Mouse (Mus musculus) cerebellum, adult 8-10 months (tissue): Measurements from ENCODE around the gene Acsbg2.
A peak's percentile ranks its signal among the peaks of the same experiment; 100 is the strongest.

Experiments used
- DNase-seq: peaks from one replicate; pipeline ENCODE4 v3.0.0; 2022

Acsbg2 gene

GRCm38 (mm10) chr17:56874237-56874636 lies at the start of gene Acsbg2:
Gene Acsbg2, minus strand, starts transcription at chr17:56874447.
- DNase-seq = no peak

GRCm38 (mm10) chr17:56919725-56920124 lies 45.5 kb upstream of the Acsbg2 start:
- no peak for DNase-seq

GRCm38 (mm10) chr17:56917166-56917565 lies 42.9 kb upstream of the Acsbg2 start:
- no peak for DNase-seq

DNA sequence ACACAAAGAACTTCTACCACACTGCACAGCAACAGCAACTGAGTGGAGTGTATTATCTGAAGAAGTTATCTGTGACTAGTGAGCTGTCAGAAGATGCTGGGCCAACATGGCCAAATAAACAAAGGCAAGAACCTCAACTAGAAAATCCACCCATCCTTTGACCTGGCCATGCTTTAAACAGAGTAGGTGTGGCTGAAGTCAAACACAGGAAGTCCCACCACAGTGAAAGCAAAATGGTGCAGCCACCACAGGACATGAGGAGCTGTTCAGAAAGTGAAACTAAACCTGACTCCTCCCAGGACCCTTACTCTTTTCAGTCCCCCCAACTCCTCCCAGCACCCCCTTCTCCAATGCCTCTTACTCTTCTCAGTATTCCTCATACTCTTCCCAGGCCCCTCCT lies 39.2 kb upstream of the Acsbg2 start:
- no peak for DNase-seq

DNA sequence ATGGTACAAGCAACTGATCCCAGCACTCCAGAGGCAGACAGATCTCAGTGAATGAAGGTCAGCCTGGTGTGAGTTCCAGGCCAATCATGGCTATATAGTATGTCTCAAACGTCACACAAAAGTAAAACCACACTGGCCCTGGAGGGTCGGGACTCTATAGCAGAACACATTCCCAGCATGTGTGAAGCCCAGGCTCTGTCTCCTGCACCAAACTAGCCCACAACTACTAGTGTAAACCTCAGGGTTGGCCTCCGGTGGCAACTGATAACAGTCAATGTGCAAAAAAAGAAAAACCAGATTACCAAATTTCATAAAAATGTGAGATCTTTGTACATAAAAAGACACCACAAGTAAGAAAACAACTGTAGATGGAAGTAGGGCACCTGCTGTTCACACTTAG lies 38.8 kb upstream of the Acsbg2 start:
- DNase-seq = no peak

GRCm38 (mm10) chr17:56909764-56910163 lies 35.5 kb upstream of the Acsbg2 start:
- peak; percentile 23 for DNase-seq

DNA sequence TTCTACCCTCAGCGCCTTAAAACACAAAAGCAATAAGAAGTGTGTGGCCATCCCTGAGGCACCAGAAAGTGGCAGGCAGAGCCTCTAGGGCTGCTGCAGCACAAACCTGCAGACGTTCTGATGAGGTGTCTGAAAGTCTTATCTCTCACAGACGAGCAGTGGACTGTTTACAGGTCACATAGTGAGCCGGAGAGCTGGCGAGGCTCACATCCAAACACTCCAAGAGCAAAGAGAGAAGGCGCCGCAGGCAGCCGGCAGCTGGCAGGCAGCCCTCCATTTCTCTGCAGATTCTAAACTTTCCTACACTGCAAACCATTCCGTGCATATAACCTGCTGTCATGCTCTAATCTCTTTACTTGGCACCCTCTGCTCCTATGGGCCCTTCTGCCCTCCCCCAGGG lies 33.6 kb upstream of the Acsbg2 start:
- DNase-seq = no peak

- DNase-seq = no peak
Measured at GRCm38 (mm10) chr17:56907096-56907495, 32.8 kb upstream of the Acsbg2 start.

- no peak for DNase-seq
Measured at GRCm38 (mm10) chr17:56906166-56906565, 31.9 kb upstream of the Acsbg2 start.

DNA sequence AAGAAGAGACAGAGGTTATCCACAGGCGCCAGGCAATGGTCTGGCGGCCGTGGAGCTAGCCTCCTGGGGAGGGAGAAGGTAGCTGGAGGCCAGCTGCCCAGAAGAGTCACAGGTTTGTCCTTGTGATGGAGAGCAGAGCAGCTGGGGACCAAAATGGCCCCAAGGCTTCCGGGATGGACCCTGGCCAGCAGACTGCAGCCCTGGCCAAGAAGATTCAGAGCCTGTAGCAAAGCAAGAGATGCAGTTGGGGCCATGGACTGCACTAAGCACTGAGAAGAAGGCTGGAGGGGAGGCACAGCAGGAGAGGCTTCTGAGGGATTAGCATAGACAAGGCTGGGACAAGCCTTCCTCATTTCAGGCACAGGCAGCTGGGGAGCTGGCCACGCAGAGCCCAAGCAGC lies 28.5 kb upstream of the Acsbg2 start:
- DNase-seq = no peak

GRCm38 (mm10) chr17:56897630-56898195 lies 23.5 kb upstream of the Acsbg2 start:
- peak; percentile 77 for DNase-seq

DNA sequence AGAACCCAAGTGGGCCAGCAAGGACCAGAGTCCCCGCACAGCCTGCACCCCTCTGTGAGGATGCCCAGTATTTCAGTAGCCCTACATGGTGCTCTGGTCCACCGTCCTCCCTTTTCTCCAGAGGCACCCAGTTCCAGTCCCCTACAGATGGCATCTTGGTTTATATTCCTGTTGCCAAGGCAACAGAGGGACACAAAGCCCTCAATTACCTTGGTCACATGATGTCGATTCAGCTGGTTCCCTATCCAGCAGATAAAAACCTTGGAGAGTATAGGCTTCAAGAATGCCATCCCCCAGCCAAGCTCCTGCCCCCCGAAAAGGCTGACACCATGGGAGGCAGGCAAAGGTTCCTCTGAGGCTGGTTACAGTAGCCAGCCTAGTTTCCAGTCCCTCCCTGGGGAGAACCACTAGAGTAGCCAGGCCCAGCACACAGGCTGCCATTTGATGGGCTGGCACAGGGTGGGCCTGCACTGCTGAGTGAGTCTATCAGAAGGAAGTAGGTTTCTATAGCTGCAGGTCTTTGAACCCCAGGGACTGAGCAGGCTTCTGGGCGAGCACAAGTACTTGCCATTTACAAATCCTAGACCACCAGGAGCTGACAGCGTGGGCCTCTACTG lies 22.4 kb upstream of the Acsbg2 start:
- DNase-seq = no peak

GRCm38 (mm10) chr17:56895368-56895918 lies 21.2 kb upstream of the Acsbg2 start:
- no peak for DNase-seq

DNA sequence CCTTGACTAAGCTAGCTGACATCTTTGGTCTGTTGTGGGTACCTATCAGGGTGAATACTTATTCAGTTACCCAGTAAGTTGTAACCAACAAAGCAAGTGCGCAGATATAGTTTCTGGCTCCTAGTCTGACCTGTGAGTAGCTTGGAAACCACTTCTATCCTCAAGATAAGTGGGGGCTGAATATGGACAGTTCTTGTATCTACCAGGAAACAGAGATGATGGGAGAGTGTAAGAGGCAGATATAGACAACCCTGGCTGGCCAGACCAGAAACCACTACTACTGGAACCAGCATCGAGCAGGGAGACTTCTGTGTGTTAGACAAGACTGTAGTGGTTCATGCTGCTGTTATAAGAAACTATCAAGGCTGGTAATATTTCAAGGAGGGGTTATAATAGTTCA lies 15.8 kb upstream of the Acsbg2 start:
- no peak for DNase-seq

DNA sequence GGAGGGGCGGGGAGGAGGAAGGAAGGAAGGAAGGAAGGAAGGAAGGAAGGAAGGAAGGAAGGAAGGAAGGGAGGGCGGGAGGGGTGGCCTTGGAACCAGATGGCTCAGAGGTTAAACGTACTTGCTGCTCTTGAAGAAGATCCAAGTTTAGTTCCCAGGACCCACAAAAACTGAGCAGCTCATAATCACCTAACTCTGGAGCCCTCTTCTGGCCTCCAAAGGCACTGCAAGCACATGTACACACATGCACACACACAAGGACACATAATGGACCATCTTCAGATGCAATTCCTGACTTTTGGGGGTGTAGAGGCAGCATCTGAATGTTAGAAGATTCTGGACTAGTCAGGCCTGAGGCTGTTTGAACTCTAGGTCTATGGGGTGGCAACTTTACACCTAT lies 13.8 kb upstream of the Acsbg2 start:
- no peak for DNase-seq

- no peak for DNase-seq
Measured at GRCm38 (mm10) chr17:56884809-56885208, 10.6 kb upstream of the Acsbg2 start.

DNA sequence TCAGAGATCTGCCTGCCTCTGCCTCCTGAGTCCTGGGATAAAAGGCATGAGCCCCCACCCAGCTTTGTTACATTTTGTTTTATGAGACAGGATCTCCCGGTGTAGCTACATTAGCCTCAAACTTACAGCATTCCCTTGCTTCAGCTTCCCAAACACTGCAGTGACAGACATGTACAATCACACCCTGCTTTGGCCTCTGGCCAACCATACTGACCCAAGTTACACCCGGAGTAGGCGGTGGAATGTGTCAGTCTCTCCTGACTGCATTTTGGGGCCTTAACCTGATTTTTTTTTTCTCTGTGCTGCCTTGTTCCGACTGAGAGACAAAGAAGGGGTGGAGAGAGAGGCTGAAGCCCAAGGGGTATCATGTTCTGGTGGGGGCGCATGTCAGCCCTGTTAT lies 10.1 kb upstream of the Acsbg2 start:
- DNase-seq = no peak

GRCm38 (mm10) chr17:56883612-56884011 lies 9.4 kb upstream of the Acsbg2 start:
- DNase-seq = no peak

DNA sequence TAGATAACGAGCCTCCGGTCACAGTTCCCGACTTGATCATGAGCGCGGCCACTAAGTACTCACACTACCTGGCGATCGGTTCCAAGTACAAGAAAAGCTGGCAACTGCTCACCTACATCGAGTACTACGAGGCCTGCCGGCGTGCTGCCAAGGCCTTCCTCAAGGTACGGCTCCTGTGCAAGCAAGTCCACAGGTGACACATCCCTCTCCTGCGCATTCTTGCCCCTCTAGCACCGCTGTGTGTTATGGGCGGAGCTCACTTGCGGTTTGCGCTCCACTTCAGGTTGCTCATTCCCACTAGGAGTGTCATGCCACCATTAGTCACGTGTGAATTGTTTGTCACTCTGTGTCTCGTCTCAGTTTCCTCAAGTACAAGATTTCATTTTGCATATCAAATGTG lies 3.2 kb upstream of the Acsbg2 start:
- no peak for DNase-seq

- no peak for DNase-seq
Measured at GRCm38 (mm10) chr17:56876981-56877380, 2.7 kb upstream of the Acsbg2 start.

- DNase-seq = no peak
Measured at GRCm38 (mm10) chr17:56876465-56876864, 2.2 kb upstream of the Acsbg2 start.

GRCm38 (mm10) chr17:56874936-56875651 lies 847 bp upstream of the Acsbg2 start, which contains the start of gene 1700061G19Rik:
Gene 1700061G19Rik, plus strand, starts transcription at chr17:56875477.
- DNase-seq = no peak

DNA sequence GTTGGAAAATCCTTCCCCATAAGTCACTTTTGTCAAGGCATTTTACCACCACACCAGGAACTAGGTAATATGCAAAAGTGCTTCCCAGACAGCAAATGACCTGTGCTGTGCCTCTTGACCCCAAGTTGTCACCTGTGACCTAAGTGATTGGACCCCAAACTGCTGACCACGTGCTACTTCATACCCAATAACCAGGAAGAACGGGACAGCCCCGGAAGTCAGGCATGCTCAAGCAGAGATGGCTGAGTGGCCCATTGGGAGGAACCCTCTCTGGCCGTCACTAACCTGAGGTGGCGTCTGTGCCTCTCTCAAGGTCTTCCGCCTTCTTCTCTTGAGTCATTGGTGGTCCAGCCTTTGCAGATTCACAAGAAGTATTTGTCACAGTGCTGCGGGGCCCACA lies 1.7 kb downstream of the Acsbg2 start:
- DNase-seq = no peak

DNA sequence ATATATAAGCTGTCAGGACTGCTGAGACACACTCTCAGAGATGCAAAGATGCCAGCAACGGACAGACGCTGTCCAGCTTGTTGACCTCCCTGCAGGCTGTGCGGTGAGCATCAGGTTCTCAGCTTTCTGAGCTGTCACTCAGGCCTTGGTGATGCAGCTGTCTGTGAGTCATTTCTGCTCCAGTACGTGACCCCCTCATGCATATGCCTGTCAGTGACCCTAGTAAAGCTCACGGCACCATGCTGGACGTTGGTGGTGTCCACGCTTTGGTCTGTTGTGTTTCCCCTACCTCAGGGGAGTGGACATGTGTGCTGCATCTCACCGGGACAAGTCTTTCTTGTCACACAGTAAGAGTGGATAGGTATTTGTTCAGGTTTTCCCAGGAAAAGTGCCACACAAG lies 2.5 kb downstream of the Acsbg2 start:
- no peak for DNase-seq
